Mouse (Mus musculus) G1E (cell line): ENCODE results near the gene Gm9508. TPM values are rescaled to one million over a fixed set of nuclear protein-coding genes. Genes with fewer than 3 reads are reported as not detected.
A peak's percentile ranks its signal among the peaks of the same experiment; 100 is the strongest.

Source experiments
- ATAC-seq: 2 replicates; pipeline ENCODE4 v1.8.0; 2016; ENCODE audit warnings: mild to moderate bottlenecking; ENCODE audit not compliant: insufficient number of reproducible peaks, poor library complexity, low FRiP score, severe bottlenecking; ENCODE audit errors: extremely low read depth
- DNase-seq: peaks from one replicate; pipeline ENCODE4 v3.0.0; 2012; ENCODE audit warnings: low spot score
- H3K27me3 ChIP-seq: 2 replicates; pipeline ENCODE4 v1.6.1; 2012; ENCODE audit warnings: mild to moderate bottlenecking, low read length, inconsistent platforms; ENCODE audit not compliant: insufficient read depth
- H3K36me3 ChIP-seq: replicated peaks from 2 replicates; pipeline ENCODE3; 2012; ENCODE audit warnings: mild to moderate bottlenecking, inconsistent platforms
- H3K4me1 ChIP-seq: 2 replicates; pipeline ENCODE4 v1.6.1; 2012; ENCODE audit warnings: low read depth, low read length, inconsistent platforms, mixed read lengths; ENCODE audit not compliant: insufficient read depth
- H3K4me3 ChIP-seq: 2 replicates; pipeline ENCODE4 v1.5.1; 2012; ENCODE audit warnings: low read depth, mild to moderate bottlenecking, inconsistent platforms, low read length, moderate library complexity, mixed read lengths
- H3K9me3 ChIP-seq: replicated peaks from 2 replicates; pipeline ENCODE4 v1.6.1; 2012; ENCODE audit warnings: inconsistent platforms
- CTCF ChIP-seq: IDR thresholded peaks from 2 replicates; pipeline ENCODE4 v1.5.1; 2012; ENCODE audit warnings: low read depth, low read length, inconsistent platforms, mixed read lengths
- GATA1 ChIP-seq: IDR thresholded peaks from 2 replicates; pipeline ENCODE4 v1.6.1; 2012; ENCODE audit warnings: borderline replicate concordance, low read length, inconsistent platforms, mixed read lengths
- GATA2 ChIP-seq: IDR thresholded peaks from 2 replicates; pipeline ENCODE4 v1.6.1; 2012; ENCODE audit warnings: low read depth, low read length, inconsistent platforms, borderline replicate concordance
- POLR2AphosphoS5 ChIP-seq: IDR thresholded peaks from 2 replicates; pipeline ENCODE4 v1.6.1; 2012; ENCODE audit warnings: low read depth, low read length, inconsistent platforms; ENCODE audit not compliant: insufficient replicate concordance
- TAL1 ChIP-seq: conservative IDR thresholded peaks from 2 replicates; pipeline ENCODE4 v1.6.1; 2012; ENCODE audit warnings: low read depth, low read length, inconsistent platforms, mixed read lengths
- polyA plus RNA-seq: library from polyadenylated mRNA; stranded (reverse); fragments of >175 nt; gene quantifications from 2 replicates; pipeline ENCODE4 v1.2.3, GENCODE M21; 2012
- total RNA-seq, 2 experiments: library from RNA; stranded (forward) in 1 of 2; stranded (reverse) in 1 of 2; fragments of 200-1000 nt in 1 of 2; fragments of >200 nt in 1 of 2; fragmentation: Nextera tagmentation in 1 of 2; gene quantifications; 2 replicates each; pipeline ENCODE4 v1.2.3; 2014 to 2017

Gm9508 gene
- total and polyA plus RNA-seq, 3 experiments = not detected

DNA sequence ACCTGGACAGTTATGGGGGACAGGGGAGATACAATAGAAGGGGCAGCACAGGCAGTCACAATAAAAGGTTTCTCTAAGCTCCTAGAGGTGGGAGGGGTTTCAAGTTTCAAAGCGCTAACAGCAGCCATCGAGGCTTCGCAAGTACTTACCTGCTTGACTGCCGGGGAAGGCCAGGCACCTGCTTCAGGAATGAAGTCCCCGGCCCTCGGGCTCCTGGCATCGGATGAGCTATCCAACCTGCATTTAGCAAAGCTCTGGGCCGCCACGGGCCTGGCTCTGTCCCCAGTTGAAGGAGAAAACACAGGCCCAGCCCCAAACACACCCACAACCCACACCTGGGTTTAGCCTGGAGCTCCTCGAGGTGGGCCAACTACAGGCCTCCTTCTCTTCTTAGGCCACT, 10.0 kb downstream of the Gm9508 start:
- no peak for TF ChIP-seq GATA2
- Histone ChIP-seq H3K9me3 (no peaks in the 10 kb centered on the region), H3K4me3 (no peak overlapping the region), H3K4me1 (no peaks in the 10 kb centered on the region; the same call in none of the 2 replicates), H3K36me3 (no peaks in the 10 kb centered on the region), H3K27me3 (peaks cover 74% of the 10 kb centered on the region)
- DNase-seq (no peak), ATAC-seq (no peak)

DNA sequence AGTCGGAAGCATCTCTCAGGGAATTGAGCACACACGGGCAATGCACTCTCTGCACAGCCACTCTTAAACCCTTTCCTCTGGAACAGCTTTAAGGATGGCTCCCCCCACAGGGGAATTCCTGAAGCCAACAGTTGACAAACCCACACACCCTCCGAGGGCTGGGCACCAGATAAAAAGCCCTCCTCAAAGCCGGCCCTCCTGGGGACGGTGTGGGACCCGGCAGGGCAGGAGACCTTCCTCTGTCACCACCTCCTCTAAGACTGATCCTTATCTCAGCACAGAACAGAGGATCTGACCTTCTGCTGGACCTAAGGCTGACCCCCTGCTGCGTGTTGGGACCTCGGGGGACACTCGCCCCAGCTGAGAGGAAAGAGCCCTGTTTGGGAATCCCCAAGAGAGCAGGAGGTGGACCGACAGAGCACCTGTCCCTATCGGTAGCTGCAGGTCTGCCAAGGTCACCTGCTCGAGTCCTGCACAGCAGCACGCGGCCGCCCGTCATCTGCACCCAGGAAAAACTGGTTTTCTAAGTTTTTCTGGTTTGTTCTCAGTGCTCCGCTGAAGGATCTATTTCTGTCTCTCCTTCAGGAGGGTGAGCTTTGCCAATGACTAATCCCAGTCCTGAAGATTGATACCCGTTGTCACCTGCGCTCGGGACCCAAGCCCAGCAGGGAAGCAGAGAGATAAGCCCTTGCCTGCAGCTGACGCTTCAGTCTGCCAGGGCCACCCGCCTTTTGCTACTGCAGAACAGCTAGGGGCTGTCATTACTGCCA, 11.0 kb downstream of the Gm9508 start, which contains the start of gene Tspear:
TSS of gene Tspear (plus strand) at position 675 of the 770 bp plus-strand sequence.
- TF ChIP-seq POLR2AphosphoS5 = no peak
- no peak for TF ChIP-seq GATA2
- no peak for TF ChIP-seq TAL1
- no peak for TF ChIP-seq GATA1
- TF ChIP-seq CTCF = no peak

DNA sequence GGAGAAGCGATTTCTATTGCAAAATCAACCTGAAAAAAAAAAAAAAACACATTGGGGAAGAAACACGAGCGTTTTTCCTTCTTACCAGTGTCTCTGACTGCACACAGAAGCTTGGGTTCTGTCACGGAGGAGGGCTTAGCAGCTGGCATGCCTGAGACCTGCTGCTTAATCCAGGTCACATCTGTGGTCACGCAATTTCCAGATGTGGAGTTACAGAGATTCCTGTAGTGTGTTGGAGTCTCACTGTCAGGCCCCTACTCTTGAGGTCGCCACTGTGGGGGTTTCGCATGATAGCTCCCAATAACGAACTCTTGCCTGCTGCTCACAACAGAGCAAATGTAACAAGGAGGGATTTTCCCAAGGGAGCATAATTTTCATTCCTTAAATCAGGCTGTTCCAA, 12.9 kb downstream of the Gm9508 start:
- no peak for TF ChIP-seq GATA2
- no peak for TF ChIP-seq CTCF
- DNase-seq = no peak
- Histone ChIP-seq H3K9me3 (no peaks in the 10 kb centered on the region), H3K27me3 (peaks cover 56% of the 10 kb centered on the region), H3K4me1 (peaks cover under 1% of the 10 kb centered on the region; the same call in 1 of the 2 replicates), H3K4me3 (no peak overlapping the region), H3K36me3 (no peaks in the 10 kb centered on the region)
- ATAC-seq = no peak

More for the DNA sequence above, 11.0 kb downstream of the Gm9508 start, which contains the start of gene Tspear:
- DNase-seq (no peak), ATAC-seq (no peak)
- Histone ChIP-seq H3K27me3 (peaks cover 67% of the 10 kb centered on the region), H3K36me3 (no peaks in the 10 kb centered on the region), H3K4me1 (no peaks in the 10 kb centered on the region; the same call in none of the 2 replicates), H3K4me3 (no peak within 1 kb of the TSS), H3K9me3 (no peaks in the 10 kb centered on the region)

DNA sequence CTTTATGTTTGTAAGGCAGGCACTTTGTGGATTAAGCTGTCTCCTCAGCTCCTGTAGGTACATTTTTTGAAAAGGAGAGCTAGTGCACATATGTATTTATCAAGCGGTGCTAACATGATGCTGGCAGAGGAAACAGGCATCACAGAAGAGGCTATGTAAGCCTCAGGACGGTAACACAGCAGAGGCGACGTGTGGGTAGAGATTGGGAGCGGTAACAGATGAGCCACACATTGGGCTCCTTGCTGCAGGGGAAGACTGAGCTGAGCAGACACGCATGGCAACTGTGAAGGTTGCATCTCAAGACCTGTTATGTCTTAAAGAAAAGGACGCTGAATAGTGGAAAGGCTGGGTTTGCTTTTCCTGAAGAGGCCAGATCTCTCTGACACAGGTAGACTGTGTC, 14.0 kb downstream of the Gm9508 start:
- Histone ChIP-seq H3K4me3 (no peak overlapping the region), H3K27me3 (peaks cover 52% of the 10 kb centered on the region), H3K4me1 (peaks cover 3% of the 10 kb centered on the region; the same call in 1 of the 2 replicates), H3K9me3 (no peaks in the 10 kb centered on the region), H3K36me3 (no peaks in the 10 kb centered on the region)
- DNase-seq = no peak
- no peak for TF ChIP-seq GATA1
- TF ChIP-seq CTCF = no peak
- TF ChIP-seq GATA2 = no peak
- TF ChIP-seq POLR2AphosphoS5 = no peak
- TF ChIP-seq TAL1 = no peak
- no peak for ATAC-seq

DNA sequence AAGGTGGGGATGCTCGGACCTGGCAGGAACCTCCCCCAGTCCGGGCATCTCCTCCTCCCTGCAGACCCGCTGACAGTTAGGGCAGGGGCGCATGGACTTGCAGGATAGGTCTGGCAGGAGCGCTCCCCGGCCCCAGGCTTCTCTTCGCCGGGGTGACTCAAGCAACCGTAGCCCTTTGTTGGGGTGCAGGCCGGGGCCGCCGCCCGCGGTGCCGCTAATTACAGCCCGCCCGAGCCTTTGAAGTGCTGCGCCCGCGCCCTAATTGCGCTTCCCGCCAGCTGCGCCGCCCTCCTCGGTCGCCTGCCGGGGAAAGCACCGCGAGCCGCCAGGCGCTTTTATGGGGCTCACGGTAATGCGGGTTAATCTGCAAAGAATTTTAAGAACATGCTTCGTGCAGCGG, 19.5 kb downstream of the Gm9508 start:
- H3K4me3 ChIP-seq = no peak overlapping the region
- no peak for DNase-seq

DNA sequence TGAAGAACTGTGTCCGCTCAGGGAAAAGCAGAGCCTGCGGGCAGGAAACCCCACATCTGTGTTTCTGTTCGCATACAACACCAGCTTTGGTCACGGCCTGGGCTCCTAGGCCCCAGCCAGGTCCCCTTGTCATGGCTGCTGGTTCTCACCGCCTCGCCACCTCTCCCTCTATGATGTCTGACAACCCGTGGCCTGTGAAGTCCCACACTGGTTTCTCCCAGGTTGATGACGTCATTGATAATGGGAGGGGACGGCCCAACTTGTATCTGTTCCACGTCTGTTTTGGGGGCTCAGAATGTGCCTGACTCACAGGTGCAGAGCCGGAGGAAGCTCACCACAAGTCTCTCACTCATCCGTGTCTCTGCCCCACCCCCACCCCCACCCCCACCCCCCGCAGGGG, 23.3 kb downstream of the Gm9508 start:
- no peak overlapping the region for H3K4me3 ChIP-seq
- H3K27me3 ChIP-seq = peaks cover 32% of the 10 kb centered on the region
- no peaks in the 10 kb centered on the region for H3K36me3 ChIP-seq
- DNase-seq = no peak
- no peak for TF ChIP-seq TAL1
- TF ChIP-seq CTCF = no peak
- no peak for TF ChIP-seq POLR2AphosphoS5
- TF ChIP-seq GATA1 = no peak
- no peak for TF ChIP-seq GATA2
- no peak for ATAC-seq
- peaks cover 47% of the 10 kb centered on the region for H3K4me1 ChIP-seq
- no peaks in the 10 kb centered on the region for H3K9me3 ChIP-seq

More for the DNA sequence above, 19.5 kb downstream of the Gm9508 start:
- Histone ChIP-seq H3K36me3 (no peaks in the 10 kb centered on the region), H3K9me3 (no peaks in the 10 kb centered on the region), H3K27me3 (peaks cover 40% of the 10 kb centered on the region), H3K4me1 (peaks cover 23% of the 10 kb centered on the region)
- TF ChIP-seq GATA2 (no peak), GATA1 (no peak), POLR2AphosphoS5 (no peak), CTCF (no peak), TAL1 (no peak)
- ATAC-seq = no peak

DNA sequence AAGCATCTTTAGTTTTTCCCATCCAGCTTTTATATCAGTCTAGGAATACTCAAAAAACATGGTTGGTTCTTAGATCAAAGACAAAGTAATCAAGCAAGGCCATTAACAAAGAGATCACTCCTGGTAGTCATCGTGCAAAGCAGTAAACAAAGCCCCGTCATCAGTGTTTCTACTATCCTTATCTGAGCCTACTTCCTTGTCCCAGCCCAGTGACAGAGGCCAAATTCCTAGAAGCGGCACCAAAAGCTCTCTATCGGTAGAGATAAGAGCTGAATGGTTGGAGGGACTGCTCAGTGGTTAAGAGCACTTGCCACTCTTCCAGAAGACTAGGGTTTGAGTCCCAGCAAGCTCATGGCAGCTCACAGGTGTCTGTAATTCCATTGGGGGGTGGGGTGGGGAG, 25.5 kb downstream of the Gm9508 start:
- Histone ChIP-seq H3K4me1 (peaks cover 45% of the 10 kb centered on the region), H3K9me3 (no peaks in the 10 kb centered on the region), H3K27me3 (peaks cover 23% of the 10 kb centered on the region), H3K4me3 (no peak overlapping the region), H3K36me3 (no peaks in the 10 kb centered on the region)
- peak; percentile 70 for ATAC-seq
- TF ChIP-seq CTCF = no peak
- TF ChIP-seq TAL1 = peak; percentile 52
- no peak for TF ChIP-seq GATA2
- peak; percentile 30 for DNase-seq
